Mouse (Mus musculus): Measurements from ENCODE around the gene Brinp3. TPM values are rescaled to one million over a fixed set of nuclear protein-coding genes. Genes with fewer than 3 reads are reported as not detected.
A peak's percentile ranks its signal among the peaks of the same experiment; 100 is the strongest.

The Brinp3 gene
- 0.63 and 1.7 TPM in 2 replicates for polyA plus RNA-seq (2015; fragmentation: Nextera tagmentation; extraction: Ambion mirVana)

- no peak for ATAC-seq (ENCODE audit: insufficient number of reproducible peaks, low FRiP score, low TSS enrichment, low read depth)
- Histone ChIP-seq H3K4me3 (replicated peaks) (peak within 1 kb of the TSS; percentile 25), H3K4me2 (replicated peaks) (peak within 1 kb of the TSS; percentile 50), H3K9ac (no peak within 1 kb of the TSS), H3K4me1 (peaks cover 14% of the 10 kb centered on the region), H3K9me3 (replicated peaks) (no peaks in the 10 kb centered on the region), H3K36me3 (no peaks in the 10 kb centered on the region), H3K27ac (replicated peaks) (no peak within 1 kb of the TSS), H3K27me3 (peaks cover 35% of the 10 kb centered on the region)
- 1% methylated on average over 19 of the region's 19 CpGs for WGBS
Measured at GRCm38 (mm10) chr1:146494681-146495331, at the start of gene Brinp3. TSS of gene Brinp3 (plus strand) at chr1:146494760.

GRCm38 (mm10) chr1:146494221-146494620 is 339 bp upstream of the Brinp3 start:
- 10% methylated on average over 7 of the region's 7 CpGs for WGBS
- Histone ChIP-seq H3K27ac (replicated peaks) (no peak overlapping the region), H3K9ac (no peak overlapping the region), H3K4me3 (replicated peaks) (peak overlapping the region; percentile 25), H3K4me1 (peaks cover 14% of the 10 kb centered on the region), H3K36me3 (no peaks in the 10 kb centered on the region), H3K9me3 (replicated peaks) (no peaks in the 10 kb centered on the region), H3K4me2 (replicated peaks) (peak overlapping the region; percentile 50), H3K27me3 (peaks cover 35% of the 10 kb centered on the region)
- ATAC-seq (ENCODE audit: insufficient number of reproducible peaks, low FRiP score, low TSS enrichment, low read depth) = no peak

GRCm38 (mm10) chr1:146495386-146495785 is 826 bp downstream of the Brinp3 start:
- WGBS = 3% methylated on average over 3 of the region's 3 CpGs
- Histone ChIP-seq H3K4me2 (replicated peaks) (peak overlapping the region; percentile 50), H3K4me3 (replicated peaks) (peak overlapping the region; percentile 25), H3K27ac (replicated peaks) (no peak overlapping the region), H3K27me3 (peaks cover 35% of the 10 kb centered on the region), H3K36me3 (no peaks in the 10 kb centered on the region), H3K4me1 (peaks cover 14% of the 10 kb centered on the region), H3K9ac (no peak overlapping the region), H3K9me3 (replicated peaks) (no peaks in the 10 kb centered on the region)
- ATAC-seq (ENCODE audit: insufficient number of reproducible peaks, low FRiP score, low TSS enrichment, low read depth) = no peak

- H3K4me2 ChIP-seq (replicated peaks) = peak overlapping the region; percentile 80
- WGBS = under 1% methylated on average over 28 of the region's 28 CpGs
- no peaks in the 10 kb centered on the region for H3K36me3 ChIP-seq
- peak overlapping the region; percentile 9; the same call in 1 of the 2 replicates for H3K9ac ChIP-seq
- peaks cover 14% of the 10 kb centered on the region for H3K4me1 ChIP-seq
- no peak overlapping the region for H3K27ac ChIP-seq (replicated peaks)
- peaks cover 35% of the 10 kb centered on the region for H3K27me3 ChIP-seq
- H3K4me3 ChIP-seq (replicated peaks) = peak overlapping the region; percentile 44
- no peaks in the 10 kb centered on the region for H3K9me3 ChIP-seq (replicated peaks)
- ATAC-seq (ENCODE audit: insufficient number of reproducible peaks, low FRiP score, low TSS enrichment, low read depth) = peak; percentile 75; the same call in 1 of the 2 replicates
Measured at GRCm38 (mm10) chr1:146497381-146498081, 3.0 kb downstream of the Brinp3 start.

GRCm38 (mm10) chr1:146498085-146498779 is 3.7 kb downstream of the Brinp3 start:
- Histone ChIP-seq H3K4me2 (replicated peaks) (peak overlapping the region; percentile 80), H3K27me3 (peaks cover 35% of the 10 kb centered on the region), H3K9ac (peak overlapping the region; percentile 9; the same call in 1 of the 2 replicates), H3K36me3 (no peaks in the 10 kb centered on the region), H3K4me1 (peaks cover 14% of the 10 kb centered on the region), H3K4me3 (replicated peaks) (peak overlapping the region; percentile 44), H3K27ac (replicated peaks) (no peak overlapping the region), H3K9me3 (replicated peaks) (no peaks in the 10 kb centered on the region)
- no peak for ATAC-seq (ENCODE audit: insufficient number of reproducible peaks, low FRiP score, low TSS enrichment, low read depth)
- under 1% methylated on average over 16 of the region's 16 CpGs for WGBS

- ATAC-seq (ENCODE audit: insufficient number of reproducible peaks, low FRiP score, low TSS enrichment, low read depth) = no peak
- WGBS = 3% methylated on average over 1 of the region's 1 CpGs
Measured at GRCm38 (mm10) chr1:146498780-146499114, 4.2 kb downstream of the Brinp3 start.

GRCm38 (mm10) chr1:146515377-146515776 is 20.8 kb downstream of the Brinp3 start:
- Histone ChIP-seq H3K9me3 (replicated peaks) (no peaks in the 10 kb centered on the region), H3K27ac (replicated peaks) (no peak overlapping the region), H3K4me1 (no peaks in the 10 kb centered on the region), H3K9ac (no peak overlapping the region), H3K36me3 (no peaks in the 10 kb centered on the region), H3K4me3 (replicated peaks) (no peak overlapping the region), H3K4me2 (replicated peaks) (no peak overlapping the region), H3K27me3 (no peaks in the 10 kb centered on the region)
- ATAC-seq (ENCODE audit: insufficient number of reproducible peaks, low FRiP score, low TSS enrichment, low read depth) = no peak
- 72% methylated on average over 2 of the region's 2 CpGs for WGBS

More at GRCm38 (mm10) chr1:146498780-146499114, 4.2 kb downstream of the Brinp3 start:
- Histone ChIP-seq H3K27me3 (peaks cover 35% of the 10 kb centered on the region), H3K36me3 (no peaks in the 10 kb centered on the region), H3K4me1 (peaks cover 14% of the 10 kb centered on the region), H3K9me3 (replicated peaks) (no peaks in the 10 kb centered on the region), H3K9ac (no peak overlapping the region), H3K4me2 (replicated peaks) (peak overlapping the region; percentile 80), H3K4me3 (replicated peaks) (peak overlapping the region; percentile 44), H3K27ac (replicated peaks) (no peak overlapping the region)

GRCm38 (mm10) chr1:146523727-146524573 is 29.4 kb downstream of the Brinp3 start:
- Histone ChIP-seq H3K4me1 (no peaks in the 10 kb centered on the region), H3K4me3 (replicated peaks) (no peak overlapping the region), H3K27me3 (no peaks in the 10 kb centered on the region), H3K36me3 (no peaks in the 10 kb centered on the region), H3K9ac (no peak overlapping the region), H3K9me3 (replicated peaks) (no peaks in the 10 kb centered on the region), H3K4me2 (replicated peaks) (no peak overlapping the region), H3K27ac (replicated peaks) (no peak overlapping the region)
- WGBS = 70% methylated on average over 11 of the region's 11 CpGs
- ATAC-seq (ENCODE audit: insufficient number of reproducible peaks, low FRiP score, low TSS enrichment, low read depth) = no peak

GRCm38 (mm10) chr1:146528572-146528971 is 34.0 kb downstream of the Brinp3 start:
- no peak for ATAC-seq (ENCODE audit: insufficient number of reproducible peaks, low FRiP score, low TSS enrichment, low read depth)

GRCm38 (mm10) chr1:146546847-146547428 is 52.4 kb downstream of the Brinp3 start:
- Histone ChIP-seq H3K4me3 (replicated peaks) (no peak overlapping the region), H3K27ac (replicated peaks) (no peak overlapping the region), H3K9me3 (replicated peaks) (no peaks in the 10 kb centered on the region), H3K9ac (no peak overlapping the region), H3K4me1 (no peaks in the 10 kb centered on the region), H3K36me3 (no peaks in the 10 kb centered on the region), H3K4me2 (replicated peaks) (no peak overlapping the region), H3K27me3 (no peaks in the 10 kb centered on the region)
- ATAC-seq (ENCODE audit: insufficient number of reproducible peaks, low FRiP score, low TSS enrichment, low read depth) = no peak
- WGBS = 79% methylated on average over 2 of the region's 2 CpGs

More at GRCm38 (mm10) chr1:146528572-146528971, 34.0 kb downstream of the Brinp3 start:
- Histone ChIP-seq H3K36me3 (no peaks in the 10 kb centered on the region), H3K9ac (no peak overlapping the region), H3K27me3 (no peaks in the 10 kb centered on the region), H3K4me1 (no peaks in the 10 kb centered on the region), H3K27ac (replicated peaks) (no peak overlapping the region), H3K4me2 (replicated peaks) (no peak overlapping the region), H3K9me3 (replicated peaks) (no peaks in the 10 kb centered on the region), H3K4me3 (replicated peaks) (no peak overlapping the region)
